ENCODE assay signal across 10 mouse cellular contexts in genomic region chr10:37615926-37616691, GRCm38 (mm10).
DNase-seq lines count a peak whose midpoint lies in the region; ATAC-seq lines count a peak whose summit lies in the region.
"Had no signal": no experiment of that assay in that cellular context is flagged by ENCODE, and none has a peak within 500 bp of the region (broad histone marks: within the 10 kb centered on the region; RNA-seq: fewer than 3 reads in every experiment).

No protein-coding gene starts in this region.

- WGBS in hindbrain, embryonic 11.5 days, result 72% methylated on average over 4 of the region's 4 CpGs
- 58% methylated on average over 4 of the region's 4 CpGs for WGBS in hindbrain, embryonic 16.5 days
- WGBS in limb, embryonic 13.5 days, result 56% methylated on average over 4 of the region's 4 CpGs

- H3K9me3 ChIP-seq in hindbrain, embryonic 11.5 days (ENCODE audit: control insufficient read depth, low read length), result no peaks in the 10 kb centered on the region
- H3K9me3 ChIP-seq in hindbrain, embryonic 16.5 days (ENCODE audit: control insufficient read depth, low read length), result no peaks in the 10 kb centered on the region
- no peaks in the 10 kb centered on the region for H3K9me3 ChIP-seq in limb, embryonic 13.5 days

- no peak overlapping the region for H3K4me2 ChIP-seq in hindbrain, embryonic 11.5 days (replicated peaks; ENCODE audit: low read depth, low read length)
- H3K4me2 ChIP-seq in hindbrain, embryonic 16.5 days (ENCODE audit: low read length), result no peak overlapping the region
- no peak overlapping the region for H3K4me2 ChIP-seq in limb, embryonic 13.5 days (replicated peaks)

- peak overlapping the region; percentile 36; the same call in 1 of the 2 replicates for H3K27ac ChIP-seq in hindbrain, embryonic 11.5 days (ENCODE audit: low read depth, low read length)
- H3K27ac ChIP-seq in hindbrain, embryonic 16.5 days (ENCODE audit: low read depth, low read length), result no peak overlapping the region
- peak overlapping the region; percentile 63; the same call in 1 of the 2 replicates for H3K27ac ChIP-seq in limb, embryonic 13.5 days
- H3K27ac ChIP-seq: layer of hippocampus, adult 2 months had no signal

- ATAC-seq in hindbrain, embryonic 11.5 days (ENCODE audit: low FRiP score), result no peak
- ATAC-seq in hindbrain, embryonic 16.5 days, result no peak
- ATAC-seq in limb, embryonic 13.5 days (ENCODE audit: low FRiP score, low read depth), result no peak
- ATAC-seq in inflammation-experienced regulatory T-cells, adult 6 months, result no peak

- no peak overlapping the region for H3K9ac ChIP-seq in hindbrain, embryonic 11.5 days (ENCODE audit: low read depth, low read length)
- H3K9ac ChIP-seq in hindbrain, embryonic 16.5 days (ENCODE audit: low read depth, low read length), result no peak overlapping the region
- no peak overlapping the region for H3K9ac ChIP-seq in limb, embryonic 13.5 days

- no peak for DNase-seq in hindbrain, embryonic 11.5 days (ENCODE audit: low spot score)
- DNase-seq in Muller cell, postnatal 12 days (ENCODE audit: inconsistent ontology term), result peak; percentile 83
- peak; percentile 53 for DNase-seq in embryo, embryonic 9.5 days (ENCODE audit: extremely low spot score)
- DNase-seq in cerebellum, postnatal 36 days, result no peak
- no peak for DNase-seq in gastrocnemius, adult 8-10 months (ENCODE audit: low spot score in 2 of 2)
- DNase-seq: thymus, postnatal 25 days had no signal

- H3K27me3 ChIP-seq in hindbrain, embryonic 11.5 days (ENCODE audit: control insufficient read depth, insufficient read depth, low read length), result no peaks in the 10 kb centered on the region
- H3K27me3 ChIP-seq in hindbrain, embryonic 16.5 days (replicated peaks; ENCODE audit: control insufficient read depth, insufficient read depth, low read length), result no peaks in the 10 kb centered on the region
- no peaks in the 10 kb centered on the region for H3K27me3 ChIP-seq in limb, embryonic 13.5 days

- H3K4me3 ChIP-seq in hindbrain, embryonic 11.5 days (ENCODE audit: low read depth, low read length), result no peak overlapping the region
- no peak overlapping the region for H3K4me3 ChIP-seq in hindbrain, embryonic 16.5 days (ENCODE audit: low read length)
- H3K4me3 ChIP-seq in limb, embryonic 13.5 days, result no peak overlapping the region
- H3K4me3 ChIP-seq: layer of hippocampus, adult 2 months had no signal

- H3K36me3 ChIP-seq in hindbrain, embryonic 11.5 days (ENCODE audit: control insufficient read depth, insufficient read depth, low read length), result no peaks in the 10 kb centered on the region
- no peaks in the 10 kb centered on the region for H3K36me3 ChIP-seq in hindbrain, embryonic 16.5 days (ENCODE audit: control insufficient read depth, insufficient read depth, low read length)
- no peaks in the 10 kb centered on the region for H3K36me3 ChIP-seq in limb, embryonic 13.5 days

- H3K4me1 ChIP-seq in hindbrain, embryonic 11.5 days (replicated peaks; ENCODE audit: control insufficient read depth, insufficient read depth, low read length), result no peaks in the 10 kb centered on the region
- no peaks in the 10 kb centered on the region for H3K4me1 ChIP-seq in hindbrain, embryonic 16.5 days (ENCODE audit: control insufficient read depth, insufficient read depth, low read depth, low read length)
- H3K4me1 ChIP-seq in limb, embryonic 13.5 days, result peaks cover 11% of the 10 kb centered on the region

Comparison
In these comparisons a context has a peak if more than half of its experiments do, and no peak if none do; other contexts are left out.
1. DNase-seq: peak in Muller cell, postnatal 12 days (single experiment) and embryo, embryonic 9.5 days (single experiment); none in hindbrain, embryonic 11.5 days (single experiment), cerebellum, postnatal 36 days (0 of 2) and gastrocnemius, adult 8-10 months (0 of 2).